Mouse (Mus musculus) stomach, embryonic 16.5 days (tissue): ENCODE data around the gene Jmjd8. TPM values are rescaled to one million over a fixed set of nuclear protein-coding genes. Genes with fewer than 3 reads are reported as not detected.

ENCODE experiments used
- microRNA-seq: library from miRNA; unstranded; fragments of <30 nt; microRNA quantifications from one replicate; pipeline ENCODE4, GENCODE M21; 2016
- polyA plus RNA-seq: library from polyadenylated mRNA; unstranded; fragments of >200 nt; fragmentation: Nextera tagmentation; extraction: Ambion mirVana; gene quantifications from 2 replicates; pipeline ENCODE4 v1.2.1, GENCODE M21; 2015

Gene Jmjd8
- polyA plus RNA-seq, 1 experiment from 2014 or later = 58.1 TPM

Small RNA genes lying within 50 kb of the gene (microRNA-seq; reads per million reads assigned to microRNA genes)
- not detected for gene Mir3082
- not detected for gene Mir6966

Other genes starting within 250 kb of the Jmjd8 start
- 27.0 and 28.9 TPM in 2 replicates for gene Lmf1, start 249.8 kb upstream of the Jmjd8 start, polyA plus RNA-seq
- gene Gng13, start 111.7 kb upstream of the Jmjd8 start, polyA plus RNA-seq = 0.85 and 1.0 TPM in 2 replicates
- 22.9 and 25.1 TPM in 2 replicates for gene Chtf18, start 101.4 kb upstream of the Jmjd8 start, polyA plus RNA-seq
- gene Rpusd1, start 101.2 kb upstream of the Jmjd8 start, polyA plus RNA-seq = 17.5 and 18.9 TPM in 2 replicates
- gene Mslnl, start 92.8 kb upstream of the Jmjd8 start, polyA plus RNA-seq = 0.05 and 0.14 TPM in 2 replicates
- 77.0 and 104 TPM in 2 replicates for gene Msln, start 74.5 kb upstream of the Jmjd8 start, polyA plus RNA-seq
- 28.3 and 28.6 TPM in 2 replicates for gene Narfl, start 55.1 kb upstream of the Jmjd8 start, polyA plus RNA-seq
- gene Haghl, start 43.2 kb upstream of the Jmjd8 start, polyA plus RNA-seq = 49.8 and 54.2 TPM in 2 replicates
- gene Ccdc78, start 42.3 kb upstream of the Jmjd8 start, polyA plus RNA-seq = 0.12 TPM in 1 of 2 replicates, not detected in the other
- gene Fam173a, start 36.0 kb upstream of the Jmjd8 start, polyA plus RNA-seq = 96.9 and 102 TPM in 2 replicates
- 1.2 TPM in 1 of 2 replicates, not detected in the other for gene AC134908.4, start 33.2 kb upstream of the Jmjd8 start, polyA plus RNA-seq
- gene Metrn, start 31.7 kb upstream of the Jmjd8 start, polyA plus RNA-seq = 25.4 and 28.0 TPM in 2 replicates
- 2.6 and 2.8 TPM in 2 replicates for gene Fbxl16, start 19.8 kb upstream of the Jmjd8 start, polyA plus RNA-seq
- 24.7 and 28.6 TPM in 2 replicates for gene Wdr24, start 5.2 kb upstream of the Jmjd8 start, polyA plus RNA-seq
- gene Stub1, start 4.5 kb downstream of the Jmjd8 start, polyA plus RNA-seq = 312 and 314 TPM in 2 replicates
- gene Rhbdl1, start 8.4 kb downstream of the Jmjd8 start, polyA plus RNA-seq = 2.5 and 2.8 TPM in 2 replicates
- gene Gm20683, start 12.9 kb downstream of the Jmjd8 start, polyA plus RNA-seq = 2.7 and 3.4 TPM in 2 replicates
- 22.4 and 23.5 TPM in 2 replicates for gene Rhot2, start 16.0 kb downstream of the Jmjd8 start, polyA plus RNA-seq
- gene Wdr90, start 32.6 kb downstream of the Jmjd8 start, polyA plus RNA-seq = 20.9 and 22.1 TPM in 2 replicates
- gene Mcrip2, start 39.9 kb downstream of the Jmjd8 start, polyA plus RNA-seq = 41.5 and 49.4 TPM in 2 replicates
- 57.1 and 63.8 TPM in 2 replicates for gene Mettl26, start 46.2 kb downstream of the Jmjd8 start, polyA plus RNA-seq
- 0.42 and 0.56 TPM in 2 replicates for gene Wfikkn1, start 52.0 kb downstream of the Jmjd8 start, polyA plus RNA-seq
- gene Rab40c, start 90.9 kb downstream of the Jmjd8 start, polyA plus RNA-seq = 26.3 and 27.7 TPM in 2 replicates
- gene Pigq, start 116.1 kb downstream of the Jmjd8 start, polyA plus RNA-seq = 57.2 and 62.0 TPM in 2 replicates
- 0.12 and 0.66 TPM in 2 replicates for gene Nhlrc4, start 116.1 kb downstream of the Jmjd8 start, polyA plus RNA-seq
- gene A930017K11Rik, start 123.7 kb downstream of the Jmjd8 start, polyA plus RNA-seq = 0.11 and 0.31 TPM in 2 replicates
- 21.6 and 23.3 TPM in 2 replicates for gene Capn15, start 156.9 kb downstream of the Jmjd8 start, polyA plus RNA-seq
- gene Rab11fip3, start 240.7 kb downstream of the Jmjd8 start, polyA plus RNA-seq = 6.0 and 6.9 TPM in 2 replicates